Mouse (Mus musculus): ENCODE measurements around the gene Phf21a. TPM values are rescaled to one million over a fixed set of nuclear protein-coding genes. Genes with fewer than 3 reads are reported as not detected.

Phf21a gene
- total RNA-seq, 1 experiment from 2014 or later, result 68.1 TPM

DNA sequence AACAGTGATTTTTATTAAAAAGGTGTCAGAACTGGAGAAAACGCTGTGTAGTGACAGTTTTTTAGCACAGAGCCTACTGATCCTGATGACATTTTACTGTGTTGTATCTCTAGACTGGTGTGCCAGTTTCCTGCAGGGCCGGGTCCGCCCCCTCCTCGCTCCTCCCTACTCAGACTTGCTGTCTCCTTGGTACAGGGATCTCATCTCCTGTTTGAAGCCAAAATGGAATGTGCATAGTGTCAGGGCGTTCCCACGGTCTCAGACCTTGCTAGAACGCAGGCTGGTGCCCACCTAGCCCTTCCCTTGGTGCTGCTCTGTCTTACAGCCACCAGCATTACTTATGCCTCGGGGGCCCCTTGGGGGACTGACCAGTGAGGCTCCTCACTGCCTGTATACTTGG, 268.9 kb downstream of the Phf21a start:
- peak; percentile 60 for DNase-seq

DNA sequence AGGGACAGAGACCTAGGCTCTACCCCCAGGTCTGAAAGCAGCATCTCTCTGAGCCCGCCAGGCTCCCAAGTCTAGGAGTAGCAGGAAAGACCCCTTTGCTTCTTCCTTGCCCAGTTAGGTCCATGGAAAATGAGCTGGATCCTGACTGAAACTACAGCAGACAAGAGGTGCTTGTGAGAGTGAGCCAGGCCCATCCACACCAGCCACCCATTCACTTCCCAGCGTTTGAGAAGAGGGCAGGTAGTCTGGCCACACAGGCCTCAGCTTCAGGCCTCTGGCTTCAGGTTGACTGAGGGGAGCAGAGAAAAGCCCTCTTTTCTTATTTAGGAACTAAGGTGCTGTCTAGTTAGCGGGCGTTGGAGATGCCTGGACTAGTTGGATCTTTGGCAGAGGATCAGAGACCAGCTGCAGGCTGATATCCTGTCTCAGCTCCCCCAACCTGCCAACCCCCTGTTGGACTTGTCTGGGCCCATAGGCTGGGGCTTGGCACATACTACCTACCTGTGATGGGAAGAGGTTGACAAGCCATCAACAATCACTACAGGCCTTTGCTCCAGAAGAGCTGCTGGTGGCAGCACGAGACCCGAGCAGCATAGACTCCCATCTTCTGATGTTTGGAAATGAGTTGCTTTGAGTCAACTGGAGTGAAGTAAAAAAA, 269.8 kb downstream of the Phf21a start:
- DNase-seq, result no peak

GRCm38 (mm10) chr2:92364086-92364485, 271.2 kb downstream of the Phf21a start:
- no peak for DNase-seq

DNA sequence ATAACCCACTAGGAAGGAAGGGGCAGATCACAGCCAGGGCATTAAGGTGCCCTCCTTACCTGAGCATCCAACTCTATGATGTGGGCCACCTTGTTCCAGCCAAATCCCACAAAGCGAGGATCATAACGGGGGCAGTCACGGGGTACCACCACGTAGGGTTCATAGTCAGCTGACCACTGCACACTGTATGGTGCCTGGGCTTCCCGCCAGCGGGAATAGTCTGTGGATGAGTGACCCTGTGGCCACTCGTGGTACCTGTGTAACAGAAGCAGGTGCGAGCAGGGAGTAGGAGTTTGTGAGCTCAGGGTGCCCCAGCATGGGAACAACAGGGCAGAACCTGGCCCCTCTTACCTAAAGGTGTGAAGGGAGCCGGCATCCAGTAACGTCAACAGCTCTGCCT, 272.7 kb downstream of the Phf21a start:
- DNase-seq, result no peak

DNA sequence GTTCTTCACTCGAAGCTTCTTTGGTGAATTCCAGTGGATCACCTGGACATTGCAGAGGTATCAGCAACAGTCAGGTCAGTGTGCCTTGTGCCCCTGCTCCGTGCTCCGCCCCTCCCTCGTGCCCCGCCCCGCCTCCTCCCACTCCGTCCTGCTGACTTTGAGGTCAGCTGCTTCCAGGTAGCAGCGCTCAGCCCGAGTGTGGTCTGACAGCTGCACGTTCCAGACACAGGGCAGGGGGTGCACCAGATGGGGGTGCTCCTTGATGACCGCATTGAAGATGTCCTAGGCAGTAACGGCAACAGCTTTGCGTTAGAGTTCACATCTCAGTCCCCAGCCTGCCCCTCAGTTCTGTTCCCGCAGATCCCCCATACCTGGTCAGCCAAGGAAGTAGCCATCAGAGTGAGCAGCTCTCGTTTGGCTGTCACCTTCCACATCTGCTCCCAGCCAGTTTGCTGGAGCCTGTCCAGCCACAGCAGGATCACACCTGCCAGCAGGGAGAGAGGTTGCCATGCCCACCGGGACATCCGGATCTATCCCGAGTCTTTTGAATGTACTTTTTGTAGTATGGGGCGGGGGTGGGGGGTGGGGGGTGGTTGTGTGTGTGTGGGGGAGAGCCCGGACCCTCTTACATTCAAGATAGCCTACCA, 274.6 kb downstream of the Phf21a start:
- DNase-seq, result no peak

GRCm38 (mm10) chr2:92370375-92370774, 277.5 kb downstream of the Phf21a start:
- no peak for DNase-seq

DNA sequence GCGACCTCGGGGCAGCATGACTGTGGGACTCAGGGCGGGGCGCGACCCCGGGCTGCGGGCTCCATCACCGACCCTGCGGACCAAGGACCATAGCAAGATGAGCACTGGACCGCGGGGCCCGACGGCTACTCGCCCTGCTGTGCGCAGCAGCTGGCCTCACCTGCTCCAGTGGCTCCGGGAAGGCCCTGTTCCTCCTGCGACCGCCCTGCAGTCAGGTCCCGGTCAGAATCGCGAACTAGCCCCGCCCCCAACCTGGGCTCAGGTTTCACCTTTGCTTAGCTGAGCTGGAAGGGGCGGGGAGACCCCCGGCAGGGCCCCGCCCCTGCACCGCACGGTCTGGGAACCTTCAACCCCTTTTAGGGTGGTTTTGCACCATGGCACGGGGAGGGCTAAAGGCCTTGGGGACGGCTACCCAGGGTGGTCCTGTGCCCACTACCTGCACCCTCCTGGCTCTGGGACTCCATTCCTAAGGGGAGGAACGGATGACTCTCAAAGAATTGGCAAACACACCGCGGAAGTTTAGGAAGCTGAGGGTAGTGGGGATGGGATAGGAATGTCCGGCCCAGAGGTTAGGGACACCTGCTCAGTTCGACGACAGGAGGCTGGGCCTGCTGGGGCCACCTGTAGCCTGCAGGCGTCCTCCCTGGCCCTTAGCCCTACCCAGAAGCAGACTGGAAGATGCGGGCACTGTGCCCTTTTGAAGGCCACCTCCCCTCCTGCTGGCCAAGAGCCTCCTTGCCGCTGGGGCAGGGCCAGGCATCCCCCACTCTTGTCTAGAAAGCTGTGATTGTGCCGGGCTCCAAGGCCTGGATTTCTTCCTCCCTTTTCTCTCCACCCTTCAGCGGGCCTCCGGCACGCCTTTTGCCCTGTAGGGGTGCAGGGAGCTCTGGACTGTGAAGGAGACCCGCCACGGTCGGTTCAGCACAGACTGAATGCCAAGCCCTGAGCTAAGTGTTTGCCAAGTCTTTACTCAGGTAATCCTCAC, 278.2 kb downstream of the Phf21a start:
- DNase-seq, result peak; percentile 67

GRCm38 (mm10) chr2:92371971-92372690, 279.2 kb downstream of the Phf21a start:
- DNase-seq, result no peak

- DNase-seq, result peak; percentile 79
These were observed 280.0 kb downstream of the Phf21a start for GRCm38 (mm10) chr2:92372767-92373436.

DNA sequence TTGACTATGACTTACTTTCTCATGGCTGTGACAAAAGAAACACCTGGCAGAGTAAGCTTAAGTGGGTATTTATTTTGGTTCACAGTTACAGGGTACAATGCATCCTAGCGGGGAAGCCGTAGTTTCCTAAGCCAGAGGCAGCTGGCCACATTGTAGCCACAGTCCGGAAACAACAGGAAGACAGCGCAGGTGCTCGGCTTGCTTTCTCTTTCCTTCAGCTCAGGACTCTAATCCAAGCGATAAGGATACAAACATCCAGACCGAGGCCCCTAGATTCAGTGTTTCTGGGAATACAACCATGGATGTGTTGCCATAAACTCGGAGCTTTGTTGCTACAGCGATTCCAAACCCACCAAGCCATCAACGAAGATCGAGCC, 280.5 kb downstream of the Phf21a start:
- no peak for DNase-seq

GRCm38 (mm10) chr2:92374514-92374913, 281.6 kb downstream of the Phf21a start, which contains the start of the genes Pex16 and Large2:
Gene Pex16, plus strand, starts transcription at chr2:92374676.
Gene Large2, minus strand, starts transcription at chr2:92374869.
- DNase-seq, result peak; percentile 65

DNA sequence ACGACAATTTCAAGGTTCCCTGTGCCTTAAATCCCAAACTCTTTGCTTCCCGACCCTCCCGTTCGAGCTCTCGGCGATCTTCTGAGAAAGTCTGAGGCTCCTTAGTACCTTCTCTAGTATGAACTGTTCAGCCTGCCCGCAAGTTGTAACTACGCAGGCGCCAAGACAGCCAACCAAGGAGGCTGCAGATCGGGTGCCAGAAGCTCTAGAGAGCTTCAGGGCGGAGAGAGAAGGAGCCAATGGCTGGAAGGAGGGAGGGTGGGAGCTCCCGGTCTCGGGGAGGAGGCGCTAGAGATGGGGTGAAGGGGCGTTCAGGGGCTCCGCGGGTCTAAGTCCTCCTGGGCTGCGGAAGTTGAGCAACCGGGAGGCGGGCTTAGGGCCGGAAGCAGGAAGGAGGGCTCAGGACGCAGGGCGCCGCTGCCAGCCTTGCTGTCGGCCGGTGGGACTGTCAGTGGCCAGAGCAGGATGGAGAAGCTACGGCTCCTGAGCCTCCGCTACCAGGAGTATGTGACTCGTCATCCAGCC, 282.2 kb downstream of the Phf21a start:
- DNase-seq, result peak; percentile 98

DNA sequence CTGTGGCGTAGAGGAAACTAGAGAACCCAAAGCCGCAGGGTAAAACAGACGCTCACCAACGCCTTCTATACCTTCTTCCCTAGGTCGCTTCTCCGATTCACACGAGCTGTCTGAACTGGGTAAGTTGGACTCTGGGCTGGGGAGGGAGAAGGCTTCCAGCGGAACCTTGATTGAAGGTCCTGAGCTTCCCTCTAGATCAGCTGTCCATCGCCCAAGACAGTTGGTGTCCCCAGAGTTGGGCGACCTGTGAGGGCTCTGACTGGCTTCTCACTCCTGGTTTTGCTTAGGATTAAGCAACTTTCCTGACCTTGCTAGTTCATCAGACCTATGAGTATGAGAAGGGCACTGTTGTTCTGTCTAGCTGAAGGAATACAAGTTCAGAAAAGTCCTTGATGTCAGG, 282.9 kb downstream of the Phf21a start:
- peak; percentile 45 for DNase-seq

GRCm38 (mm10) chr2:92376300-92376699, 283.4 kb downstream of the Phf21a start:
- peak; percentile 47 for DNase-seq

- DNase-seq, result no peak
These were observed 284.4 kb downstream of the Phf21a start for GRCm38 (mm10) chr2:92377320-92377719.

GRCm38 (mm10) chr2:92379783-92380494, 287.0 kb downstream of the Phf21a start:
- no peak for DNase-seq

DNA sequence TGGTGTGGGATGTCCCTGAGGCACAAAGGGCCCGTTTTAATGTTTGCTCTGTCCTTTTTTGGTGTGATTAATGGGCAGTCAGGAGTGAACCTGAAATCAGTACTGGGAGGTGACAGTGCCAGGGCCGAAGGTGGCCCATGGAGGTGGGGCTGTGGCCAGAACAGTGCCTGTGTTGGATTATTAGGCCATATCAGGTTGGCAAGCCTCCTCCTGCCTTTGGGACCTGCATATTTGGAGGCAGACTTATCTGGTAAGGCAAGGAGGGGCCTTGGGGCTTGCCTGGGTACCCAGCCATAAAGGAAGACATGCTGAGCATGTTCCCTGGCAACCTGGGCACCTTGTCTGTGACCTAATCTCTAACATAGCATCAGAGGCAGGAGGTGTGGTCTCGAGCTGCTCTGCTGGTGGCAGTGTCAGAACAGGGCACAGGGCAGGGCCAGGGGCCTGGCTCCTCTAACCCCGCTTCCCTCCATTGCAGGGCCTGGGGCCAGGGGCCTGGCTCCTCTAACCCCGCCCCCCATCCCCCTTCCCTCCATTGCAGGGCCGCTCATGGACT, 287.7 kb downstream of the Phf21a start:
- no peak for DNase-seq

DNA sequence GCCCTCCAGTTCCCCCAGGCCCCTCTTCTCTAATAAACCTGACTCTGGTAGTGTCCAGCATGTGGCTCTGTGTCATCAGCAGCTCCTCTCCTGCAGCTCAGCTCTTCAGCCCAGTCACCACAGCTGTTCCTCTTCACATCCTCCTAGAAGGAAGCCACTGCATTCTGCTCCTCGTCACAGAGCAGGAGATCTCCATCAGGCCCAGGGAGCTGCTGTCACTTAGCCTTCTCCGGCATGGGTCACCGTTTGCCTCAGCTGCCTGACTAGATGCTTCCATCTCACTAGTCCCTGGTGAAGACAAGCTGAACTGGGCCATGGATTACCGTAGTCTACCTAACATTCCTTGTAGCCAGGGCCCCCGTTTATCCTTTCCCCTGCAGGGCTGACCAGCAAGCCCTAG, 288.2 kb downstream of the Phf21a start:
- no peak for DNase-seq

DNA sequence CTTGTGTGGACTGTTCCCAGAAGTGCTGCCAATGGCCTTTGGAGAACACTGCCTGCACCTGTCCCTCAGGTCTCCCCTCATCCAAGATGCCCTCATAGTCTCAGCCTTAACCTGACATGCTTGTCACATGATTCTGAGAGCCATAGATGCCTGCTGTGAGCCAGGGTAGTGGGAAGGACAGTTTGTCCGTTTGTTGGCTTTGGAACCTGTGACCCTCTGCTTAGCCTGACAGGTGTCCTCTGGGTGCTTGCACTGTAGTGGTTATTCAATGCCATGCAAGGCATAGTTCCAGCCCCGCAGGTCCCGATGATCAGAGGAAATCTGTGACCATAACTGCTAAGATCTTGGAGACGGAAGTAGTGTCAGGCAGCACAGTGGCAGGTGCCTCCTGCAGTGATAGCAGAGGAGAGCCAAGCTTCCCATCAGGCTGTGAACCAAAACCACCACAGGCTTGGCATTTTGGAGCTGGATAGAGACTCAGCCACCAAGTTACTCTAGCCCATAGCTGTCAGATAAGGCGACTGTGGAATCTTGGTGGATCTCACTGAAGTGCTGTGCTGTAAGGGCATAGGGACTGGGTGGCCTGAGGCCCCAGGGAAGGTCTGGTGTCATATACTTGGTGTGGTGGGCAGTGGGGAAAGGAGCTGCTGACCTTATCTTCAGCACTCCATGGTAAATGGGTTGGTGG, 289.1 kb downstream of the Phf21a start, which contains the start of gene 1700029I15Rik:
TSS of gene 1700029I15Rik (plus strand) at position 638 of the 688 bp plus-strand sequence.
- no peak for DNase-seq
